Mouse (Mus musculus) heart, postnatal 14 days (tissue): ENCODE data around the gene Ak8. TPM values are rescaled to one million over a fixed set of nuclear protein-coding genes. Genes with fewer than 3 reads are reported as not detected.

Experiments used
- DNase-seq, 2 experiments: peaks; one replicate each; pipeline ENCODE4 v3.0.0; 2021 to 2022
- intact Hi-C: fragments of 180-260 bp; cut with DNase I; formaldehyde crosslinking; loops from one replicate; pipeline ENCODE4 v1.15.1; 2025
- microRNA-seq, 2 experiments: library from miRNA; unstranded; fragments of <30 nt; microRNA quantifications; one replicate each; pipeline ENCODE4 v1.2.0; 2021 to 2022
- total RNA-seq, 2 experiments: library from RNA; stranded (reverse); gene quantifications; 2 replicates each; pipeline ENCODE4 v1.2.3; 2021

Ak8 gene
- total RNA-seq, 2 experiments from 2014 or later: 0.24 TPM; not detected in 1

GRCm38 (mm10) chr2:28855773-28856172, 155.8 kb downstream of the Ak8 start:
- intact Hi-C loops: loop anchor here (5.0 kb wide), 1 partner anchor 122 kb away; no protein-coding TSS in a partner anchor

DNA sequence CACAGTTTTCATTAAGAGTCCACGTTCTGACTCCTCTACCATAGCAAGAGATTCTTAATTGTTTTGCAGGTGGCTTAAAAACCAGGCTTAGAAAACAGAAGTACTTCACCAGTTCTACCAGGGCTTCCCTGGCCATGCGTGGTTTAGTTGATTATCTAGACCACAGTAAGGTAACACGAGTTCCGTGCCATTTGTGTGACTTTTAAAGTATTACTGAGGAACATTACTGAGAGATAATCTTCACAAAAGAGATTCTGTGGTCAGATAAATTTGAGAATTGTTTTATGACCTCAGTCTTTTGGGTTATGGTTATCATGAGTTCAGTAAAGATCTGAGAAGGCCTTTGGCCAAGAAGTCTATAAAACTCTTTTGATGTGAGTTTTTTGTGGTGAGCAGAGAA, 159.3 kb downstream of the Ak8 start:
- no peak for DNase-seq
- intact Hi-C loops: loop anchor here (5.0 kb wide), 1 partner anchor 118 kb away; no protein-coding TSS in a partner anchor

More at GRCm38 (mm10) chr2:28855773-28856172, 155.8 kb downstream of the Ak8 start:
- peak in 1 of 2 experiments; percentile 2 for DNase-seq

GRCm38 (mm10) chr2:28860678-28861423, 160.9 kb downstream of the Ak8 start:
- intact Hi-C loops: no loop called here
- no peak for DNase-seq

Small RNA genes lying within 50 kb of the gene (microRNA-seq; reads per million reads assigned to microRNA genes)
- 0.97 to 1.1 reads per million in 2 experiments for gene Mir3088

Other genes with a start within 250 kb of the Ak8 start
- not detected for gene 1700007K13Rik, start 233.8 kb upstream of the Ak8 start, total RNA-seq
- gene Mrps2, start 232.1 kb upstream of the Ak8 start, total RNA-seq: 10 to 100 TPM; 41.5 to 44.7 TPM
- 1 to 10 TPM; 2.6 to 3.7 TPM for gene Gbgt1, start 203.3 kb upstream of the Ak8 start, total RNA-seq
- gene Gm10134, start 194.1 kb upstream of the Ak8 start, total RNA-seq: 1 to 10 TPM; 1.2 to 1.4 TPM
- gene Ralgds, start 187.0 kb upstream of the Ak8 start, total RNA-seq: 10 to 100 TPM; 14.5 to 18.2 TPM
- gene Cel, start 136.8 kb upstream of the Ak8 start, total RNA-seq: not detected
- 10 to 100 TPM in 1 of 2 experiments, 1 to 10 TPM in 1; 9.8 to 10.9 TPM for gene Gtf3c5, start 116.4 kb upstream of the Ak8 start, total RNA-seq
- not detected for gene Gfi1b, start 78.2 kb upstream of the Ak8 start, total RNA-seq
- gene Tsc1, start 58.9 kb upstream of the Ak8 start, total RNA-seq: 10 to 100 TPM; 19.4 to 20.4 TPM
- under 1 TPM in 1 of 2 experiments, not detected in 1; 0.53 TPM for gene Spaca9, start 437 bp upstream of the Ak8 start, total RNA-seq
- 10 to 100 TPM; 20.3 to 21.8 TPM for gene Gtf3c4, start 140.2 kb downstream of the Ak8 start, total RNA-seq
- 1 to 10 TPM; 3.4 to 3.8 TPM for gene Ddx31, start 140.2 kb downstream of the Ak8 start, total RNA-seq
- not detected for gene Barhl1, start 216.5 kb downstream of the Ak8 start, total RNA-seq